Mouse (Mus musculus) ES-Bruce4 (cell line): ENCODE measurements around the gene Fbxw15. TPM values are rescaled to one million over a fixed set of nuclear protein-coding genes. Genes with fewer than 3 reads are reported as not detected.
"Not testable (repeated sequence)": the region's sequence is repeated elsewhere in the genome, so short reads cannot be mapped to it uniquely, and the experiment has no call there.

ENCODE experiments used
- H3K27ac ChIP-seq: 2 replicates; pipeline ENCODE4 v1.5.1; 2012; ENCODE audit warnings: low read length, inconsistent platforms; ENCODE audit not compliant: insufficient read depth
- H3K27me3 ChIP-seq: 2 replicates; pipeline ENCODE4 v1.6.1; 2012; ENCODE audit warnings: mild to moderate bottlenecking, low read length, inconsistent platforms; ENCODE audit not compliant: control insufficient read depth, poor library complexity, insufficient read depth, severe bottlenecking
- H3K36me3 ChIP-seq: 2 replicates; pipeline ENCODE4 v1.6.1; 2012; ENCODE audit warnings: inconsistent platforms, mild to moderate bottlenecking, low read length, moderate library complexity; ENCODE audit not compliant: control insufficient read depth, poor library complexity, insufficient read depth, severe bottlenecking
- H3K4me1 ChIP-seq: one replicate; pipeline ENCODE4 v1.8.1; 2011; ENCODE audit warnings: low read length; ENCODE audit not compliant: control insufficient read depth, insufficient read depth
- H3K4me3 ChIP-seq: 2 replicates; pipeline ENCODE4 v1.5.1; 2011; ENCODE audit warnings: low read depth, mild to moderate bottlenecking, low read length
- H3K9ac ChIP-seq: 2 replicates; pipeline ENCODE4 v1.6.1; 2012; ENCODE audit warnings: low read depth, mild to moderate bottlenecking, inconsistent platforms; ENCODE audit not compliant: poor library complexity, severe bottlenecking
- H3K9me3 ChIP-seq: replicated peaks from 2 replicates; pipeline ENCODE4 v1.6.1; 2012; ENCODE audit warnings: mild to moderate bottlenecking, low read length, inconsistent platforms; ENCODE audit not compliant: control insufficient read depth, poor library complexity, insufficient read depth, severe bottlenecking
- CTCF ChIP-seq: IDR thresholded peaks from one replicate; pipeline ENCODE4 v1.8.1; 2011; ENCODE audit warnings: low read depth, low read length
- EP300 ChIP-seq: IDR thresholded peaks from 2 replicates; pipeline ENCODE4 v1.6.1; 2011; ENCODE audit warnings: low read depth, low read length; ENCODE audit not compliant: insufficient read depth
- POLR2A ChIP-seq: IDR thresholded peaks from one replicate; pipeline ENCODE4 v1.8.1; 2011; ENCODE audit warnings: low read length; ENCODE audit not compliant: insufficient read depth
- polyA plus RNA-seq: library from polyadenylated mRNA; stranded (reverse); fragments of >200 nt; gene quantifications from 2 replicates; pipeline ENCODE4 v1.2.4, GENCODE M21; 2011; ENCODE audit warnings: low read depth; ENCODE audit not compliant: missing spikeins, insufficient read depth, insufficient read length

Gene Fbxw15
- not detected in 2 replicates for polyA plus RNA-seq

DNA sequence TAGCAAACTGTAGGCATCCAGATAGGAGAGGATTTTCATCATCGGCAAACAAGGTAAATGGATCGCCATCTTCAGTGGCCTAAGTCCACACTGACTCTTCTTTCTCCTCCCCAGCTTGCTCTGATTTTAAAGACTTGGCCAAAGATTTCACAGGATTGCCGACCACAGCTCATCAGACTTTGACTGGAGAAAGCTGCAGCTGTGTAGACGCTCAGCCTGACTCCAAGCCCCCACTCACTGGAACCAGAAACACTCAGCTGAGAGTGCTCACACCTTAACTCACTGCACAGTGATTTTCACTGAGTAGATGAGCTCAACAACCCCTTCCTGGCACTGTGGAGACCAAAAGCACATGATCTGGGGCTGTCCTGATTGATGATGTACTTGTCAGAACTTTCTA, at the start of gene Fbxw15:
Gene Fbxw15, minus strand, starts transcription at position 101 of the 400 bp plus-strand sequence.
- not testable (repeated sequence) for H3K9me3 ChIP-seq, H3K27me3 ChIP-seq, H3K36me3 ChIP-seq, H3K4me3 ChIP-seq, H3K9ac ChIP-seq, H3K27ac ChIP-seq, H3K4me1 ChIP-seq

DNA sequence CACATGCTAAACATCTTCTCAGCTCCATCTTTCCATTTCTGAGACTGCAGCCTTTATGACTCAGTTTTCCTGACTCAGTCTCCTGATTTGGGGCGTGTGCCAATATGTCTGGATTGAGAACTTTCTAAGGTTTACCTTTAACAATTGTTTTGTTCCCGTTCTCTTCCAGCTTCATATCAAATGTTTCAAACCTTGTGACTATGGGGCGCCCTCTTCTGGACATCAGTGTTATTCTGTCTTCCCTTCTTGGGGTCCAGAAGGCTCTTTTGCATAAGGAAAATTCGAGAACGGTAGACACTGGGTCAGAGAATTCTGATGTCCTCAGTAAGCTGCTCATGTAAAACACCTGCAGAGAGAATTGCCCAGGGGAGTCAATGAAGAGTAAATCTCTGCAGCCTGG, 38.8 kb upstream of the Fbxw15 start:
- not testable (repeated sequence) for H3K27ac ChIP-seq, H3K4me1 ChIP-seq, H3K9ac ChIP-seq, H3K4me3 ChIP-seq, H3K9me3 ChIP-seq, H3K27me3 ChIP-seq, H3K36me3 ChIP-seq

DNA sequence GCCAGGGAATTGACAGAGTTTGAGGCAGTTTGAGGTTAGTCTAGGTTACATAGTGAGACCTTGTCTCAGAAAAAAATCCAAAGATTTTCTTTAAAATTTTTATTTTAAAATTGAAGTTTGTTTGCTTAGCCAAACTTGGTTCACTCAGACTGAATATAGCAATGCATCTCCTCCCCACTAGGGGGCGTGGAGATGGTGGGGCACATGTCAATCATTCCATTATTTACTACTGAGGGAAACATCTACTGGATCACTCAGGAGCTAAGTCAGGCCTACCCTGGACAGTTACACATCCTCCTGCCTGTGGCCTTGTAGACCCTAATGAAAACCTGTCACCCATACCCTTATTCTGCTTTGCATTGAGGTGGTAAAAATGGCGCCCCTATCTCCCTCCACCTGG, 34.1 kb upstream of the Fbxw15 start:
- H3K4me1 ChIP-seq, result not testable (repeated sequence)
- peak; percentile 3 for TF ChIP-seq CTCF

DNA sequence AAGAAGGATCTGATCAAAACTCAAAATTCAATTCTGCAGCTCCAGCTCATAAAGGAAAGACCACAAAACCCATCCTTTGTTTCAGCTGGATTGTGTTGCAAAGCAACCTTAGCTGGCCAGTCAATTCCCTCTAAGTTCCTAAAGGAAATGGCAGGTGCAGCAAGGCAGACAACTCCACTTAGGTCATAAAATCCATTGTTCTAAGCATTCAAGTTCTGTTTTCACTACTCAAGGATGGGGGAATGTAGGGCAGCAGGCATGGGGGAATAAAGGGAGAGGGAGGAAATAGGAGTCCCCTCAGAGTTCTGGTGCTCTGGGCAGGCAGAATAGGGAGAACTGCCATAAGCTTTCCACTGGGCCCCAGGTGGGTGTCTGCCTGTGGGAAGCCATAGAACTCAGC, 29.2 kb upstream of the Fbxw15 start:
- Histone ChIP-seq H3K4me3 (no peak overlapping the region), H3K27me3 (no peaks in the 10 kb centered on the region), H3K9ac (no peak overlapping the region), H3K36me3 (no peaks in the 10 kb centered on the region), H3K4me1 (no peaks in the 10 kb centered on the region), H3K9me3 (no peaks in the 10 kb centered on the region), H3K27ac (no peak overlapping the region)
- TF ChIP-seq POLR2A, result no peak
- TF ChIP-seq CTCF, result no peak
- no peak for TF ChIP-seq EP300

More for the DNA sequence above, 34.1 kb upstream of the Fbxw15 start:
- H3K36me3 ChIP-seq, H3K9ac ChIP-seq, H3K4me3 ChIP-seq, H3K27ac ChIP-seq, H3K9me3 ChIP-seq, H3K27me3 ChIP-seq: not testable (repeated sequence)

DNA sequence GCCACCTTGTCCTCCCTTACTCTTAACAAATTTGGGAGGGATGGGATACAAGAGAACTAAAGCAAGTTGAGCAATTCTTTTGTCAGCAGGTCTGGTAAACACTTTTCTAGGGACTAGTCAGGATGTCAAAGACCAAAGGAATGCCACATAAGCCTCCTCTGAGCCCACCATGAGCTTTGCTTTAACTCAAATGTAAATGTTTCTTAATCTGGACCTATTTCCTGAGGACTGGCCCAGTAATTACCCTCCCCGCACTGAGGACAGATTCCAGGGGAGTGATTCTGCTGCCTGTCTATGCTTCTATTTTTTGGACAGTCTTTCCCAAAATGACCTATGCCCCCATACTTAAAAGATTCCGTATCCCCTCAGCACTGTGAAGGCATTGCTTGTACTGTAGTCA, 26.8 kb upstream of the Fbxw15 start:
- Histone ChIP-seq H3K4me1 (no peaks in the 10 kb centered on the region), H3K9ac (no peak overlapping the region), H3K27ac (no peak overlapping the region), H3K4me3 (no peak overlapping the region), H3K27me3 (no peaks in the 10 kb centered on the region), H3K9me3 (no peaks in the 10 kb centered on the region), H3K36me3 (no peaks in the 10 kb centered on the region)
- no peak for TF ChIP-seq CTCF
- TF ChIP-seq POLR2A, result no peak
- no peak for TF ChIP-seq EP300

DNA sequence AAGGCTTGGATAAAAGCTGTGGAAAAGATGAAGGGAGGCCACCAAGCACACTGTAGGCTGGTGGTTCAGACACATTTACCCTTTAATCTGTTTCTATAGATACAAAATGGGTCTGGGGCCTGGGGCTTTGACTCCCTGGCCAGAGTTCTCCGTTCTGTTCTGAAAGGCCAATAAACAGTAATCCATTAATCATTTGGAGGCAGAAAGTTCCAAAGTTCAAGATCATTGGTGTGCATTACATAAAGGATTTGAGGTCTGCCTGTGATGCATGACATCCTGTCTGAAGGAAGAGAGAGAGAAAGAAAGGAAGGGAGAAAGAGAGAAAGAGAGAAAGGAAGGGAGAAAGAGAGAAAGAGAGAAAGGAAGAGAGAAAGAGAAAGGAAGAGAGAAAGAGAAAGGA, 2.5 kb downstream of the Fbxw15 start:
- H3K27me3 ChIP-seq, result no peaks in the 10 kb centered on the region
- no peaks in the 10 kb centered on the region for H3K4me1 ChIP-seq
- no peak overlapping the region for H3K27ac ChIP-seq
- H3K9me3 ChIP-seq, result no peaks in the 10 kb centered on the region
- TF ChIP-seq CTCF, result no peak
- no peak for TF ChIP-seq EP300
- no peak for TF ChIP-seq POLR2A
- H3K36me3 ChIP-seq, result no peaks in the 10 kb centered on the region
- no peak overlapping the region for H3K9ac ChIP-seq
- H3K4me3 ChIP-seq, result no peak overlapping the region

DNA sequence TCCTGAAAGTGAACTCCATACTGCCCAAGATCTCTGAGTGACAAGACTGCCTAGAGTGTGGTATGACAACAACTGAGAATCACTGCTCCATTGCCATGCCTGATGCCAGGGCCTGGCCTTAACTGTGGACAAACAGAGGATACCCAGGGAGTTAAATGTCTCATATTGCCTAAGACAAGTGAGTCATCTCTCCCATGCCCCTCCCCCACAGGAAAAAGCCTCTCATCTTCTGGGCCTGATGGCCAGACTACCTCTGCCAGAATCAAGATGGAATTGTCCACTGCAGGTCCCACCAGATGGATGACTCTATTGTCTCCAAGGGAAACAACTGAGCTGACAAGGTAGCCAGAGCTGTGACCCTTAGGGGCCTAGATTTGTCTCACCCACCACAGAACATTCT, 6.0 kb downstream of the Fbxw15 start:
- H3K36me3 ChIP-seq, H3K4me1 ChIP-seq, H3K27ac ChIP-seq, H3K9me3 ChIP-seq, H3K27me3 ChIP-seq, H3K4me3 ChIP-seq, H3K9ac ChIP-seq: not testable (repeated sequence)
